Comparison of ENCODE assay signal across 19 mouse cellular contexts in genomic region chr6:11534930-11535880, GRCm38 (mm10).
DNase-seq lines count a peak whose midpoint lies in the region; ATAC-seq lines count a peak whose summit lies in the region.
"Had no signal": no experiment of that assay in that cellular context is flagged by ENCODE, and none has a peak within 500 bp of the region (broad histone marks: within the 10 kb centered on the region; RNA-seq: fewer than 3 reads in every experiment).

No protein-coding gene starts in this region.

- ATAC-seq in hindbrain, embryonic 14.5 days (ENCODE audit: low FRiP score): 0 out of 2 replicates have a peak, but pooled peaks have one; percentile 40
- ATAC-seq in hindbrain, embryonic 12.5 days (ENCODE audit: low FRiP score): no peak
- ATAC-seq in forebrain, embryonic 13.5 days: peak; percentile 80
- ATAC-seq in hindbrain, embryonic 16.5 days: peak; percentile 52; the same call in 1 of the 2 replicates
- ATAC-seq in neural tube, embryonic 15.5 days (ENCODE audit: low FRiP score): no peak
- ATAC-seq: lung, postnatal 0 days had no signal

- no peaks in the 10 kb centered on the region for H3K9me3 ChIP-seq in hindbrain, embryonic 14.5 days (ENCODE audit: control insufficient read depth, low read length)
- H3K9me3 ChIP-seq in hindbrain, embryonic 12.5 days (replicated peaks): no peaks in the 10 kb centered on the region
- no peaks in the 10 kb centered on the region for H3K9me3 ChIP-seq in forebrain, embryonic 13.5 days (replicated peaks)
- H3K9me3 ChIP-seq in hindbrain, embryonic 16.5 days (ENCODE audit: control insufficient read depth, low read length): no peaks in the 10 kb centered on the region
- no peaks in the 10 kb centered on the region for H3K9me3 ChIP-seq in neural tube, embryonic 15.5 days (replicated peaks)
- H3K9me3 ChIP-seq: G1E; heart, embryonic 15.5 days; limb, embryonic 13.5 days; megakaryocyte, embryonic 14.5 days had no signal

- no peak overlapping the region for H3K4me3 ChIP-seq in hindbrain, embryonic 14.5 days (replicated peaks; ENCODE audit: low read length)
- H3K4me3 ChIP-seq in hindbrain, embryonic 12.5 days: no peak overlapping the region
- no peak overlapping the region for H3K4me3 ChIP-seq in forebrain, embryonic 13.5 days
- no peak overlapping the region for H3K4me3 ChIP-seq in hindbrain, embryonic 16.5 days (ENCODE audit: low read length)
- no peak overlapping the region for H3K4me3 ChIP-seq in neural tube, embryonic 15.5 days (replicated peaks)
- H3K4me3 ChIP-seq: heart, adult 2 months; heart, embryonic 15.5 days; limb, embryonic 13.5 days; megakaryocyte, embryonic 14.5 days had no signal

- peak; percentile 33 for DNase-seq in hindbrain, embryonic 14.5 days (ENCODE audit: low spot score)
- DNase-seq in urinary bladder, postnatal 4 days (ENCODE audit: low spot score in 2 of 2): no peak
- no peak for DNase-seq in ovary, postnatal 10 days (ENCODE audit: low spot score)
- DNase-seq: cerebellum, adult 8-10 months; gastrocnemius, postnatal 14 days; heart, adult 2 months; kidney, adult 2 months; kidney, postnatal 14 days; spleen, adult 18-20 months had no signal

- H3K36me3 ChIP-seq in hindbrain, embryonic 14.5 days (replicated peaks; ENCODE audit: control insufficient read depth, insufficient read depth): no peaks in the 10 kb centered on the region
- H3K36me3 ChIP-seq in hindbrain, embryonic 12.5 days: no peaks in the 10 kb centered on the region
- H3K36me3 ChIP-seq in forebrain, embryonic 13.5 days (ENCODE audit: poor library complexity, severe bottlenecking): no peaks in the 10 kb centered on the region
- H3K36me3 ChIP-seq in hindbrain, embryonic 16.5 days (ENCODE audit: control insufficient read depth, insufficient read depth, low read length): no peaks in the 10 kb centered on the region
- H3K36me3 ChIP-seq in neural tube, embryonic 15.5 days: no peaks in the 10 kb centered on the region
- H3K36me3 ChIP-seq: G1E; heart, embryonic 15.5 days; limb, embryonic 13.5 days had no signal

- no peak overlapping the region for H3K4me2 ChIP-seq in hindbrain, embryonic 14.5 days (replicated peaks)
- H3K4me2 ChIP-seq in hindbrain, embryonic 12.5 days (replicated peaks): no peak overlapping the region
- H3K4me2 ChIP-seq in forebrain, embryonic 13.5 days: no peak overlapping the region
- no peak overlapping the region for H3K4me2 ChIP-seq in hindbrain, embryonic 16.5 days (ENCODE audit: low read length)
- peak overlapping the region; percentile 3; the same call in 1 of the 2 replicates for H3K4me2 ChIP-seq in neural tube, embryonic 15.5 days
- H3K4me2 ChIP-seq: heart, embryonic 15.5 days; limb, embryonic 13.5 days had no signal

- H3K4me1 ChIP-seq in hindbrain, embryonic 14.5 days (replicated peaks; ENCODE audit: control insufficient read depth, insufficient read depth, low read length): no peaks in the 10 kb centered on the region
- H3K4me1 ChIP-seq in hindbrain, embryonic 12.5 days: no peaks in the 10 kb centered on the region
- 0 out of 2 replicates have a peak, but pooled peaks cover 7% of the 10 kb centered on the region for H3K4me1 ChIP-seq in forebrain, embryonic 13.5 days
- H3K4me1 ChIP-seq in hindbrain, embryonic 16.5 days (ENCODE audit: control insufficient read depth, insufficient read depth, low read depth, low read length): peaks cover 3% of the 10 kb centered on the region; the same call in 1 of the 2 replicates
- no peaks in the 10 kb centered on the region for H3K4me1 ChIP-seq in neural tube, embryonic 15.5 days
- H3K4me1 ChIP-seq: heart, embryonic 15.5 days; limb, embryonic 13.5 days had no signal

- 0 out of 2 replicates have a peak overlapping the region, but pooled peaks have one; percentile 9 for H3K27ac ChIP-seq in hindbrain, embryonic 14.5 days
- no peak overlapping the region for H3K27ac ChIP-seq in hindbrain, embryonic 12.5 days
- no peak overlapping the region for H3K27ac ChIP-seq in forebrain, embryonic 13.5 days
- H3K27ac ChIP-seq in hindbrain, embryonic 16.5 days (ENCODE audit: low read depth, low read length): no peak overlapping the region
- H3K27ac ChIP-seq in neural tube, embryonic 15.5 days (replicated peaks): no peak overlapping the region
- H3K27ac ChIP-seq: heart, adult 2 months; heart, embryonic 15.5 days; limb, embryonic 13.5 days; liver, embryonic 14.5 days had no signal

- no peak overlapping the region for H3K9ac ChIP-seq in hindbrain, embryonic 14.5 days
- H3K9ac ChIP-seq in hindbrain, embryonic 12.5 days: no peak overlapping the region
- H3K9ac ChIP-seq in forebrain, embryonic 13.5 days: no peak overlapping the region
- H3K9ac ChIP-seq in hindbrain, embryonic 16.5 days (ENCODE audit: low read depth, low read length): no peak overlapping the region
- H3K9ac ChIP-seq in neural tube, embryonic 15.5 days (replicated peaks): no peak overlapping the region
- H3K9ac ChIP-seq: heart, embryonic 15.5 days; limb, embryonic 13.5 days; liver, embryonic 14.5 days had no signal

- no peaks in the 10 kb centered on the region for H3K27me3 ChIP-seq in hindbrain, embryonic 14.5 days (ENCODE audit: control insufficient read depth, insufficient read depth, low read length)
- no peaks in the 10 kb centered on the region for H3K27me3 ChIP-seq in hindbrain, embryonic 12.5 days
- H3K27me3 ChIP-seq in forebrain, embryonic 13.5 days: no peaks in the 10 kb centered on the region
- H3K27me3 ChIP-seq in hindbrain, embryonic 16.5 days (replicated peaks; ENCODE audit: control insufficient read depth, insufficient read depth, low read length): no peaks in the 10 kb centered on the region
- H3K27me3 ChIP-seq in neural tube, embryonic 15.5 days (replicated peaks): no peaks in the 10 kb centered on the region
- H3K27me3 ChIP-seq: heart, embryonic 15.5 days; limb, embryonic 13.5 days; megakaryocyte, embryonic 14.5 days had no signal

- WGBS in hindbrain, embryonic 14.5 days: 56% methylated on average over 8 of the region's 8 CpGs
- WGBS in hindbrain, embryonic 12.5 days: 79% methylated on average over 8 of the region's 8 CpGs
- WGBS in forebrain, embryonic 13.5 days: 42% methylated on average over 8 of the region's 8 CpGs
- 63% methylated on average over 8 of the region's 8 CpGs for WGBS in hindbrain, embryonic 16.5 days
- WGBS in neural tube, embryonic 15.5 days: 45% methylated on average over 8 of the region's 8 CpGs

Comparison
In these comparisons a context has a peak if more than half of its experiments do, and no peak if none do; other contexts are left out.
1. ATAC-seq: peak in hindbrain, embryonic 14.5 days (single experiment), forebrain, embryonic 13.5 days (single experiment) and hindbrain, embryonic 16.5 days (single experiment); none in hindbrain, embryonic 12.5 days (single experiment) and neural tube, embryonic 15.5 days (single experiment).